Mouse (Mus musculus): ENCODE results near the gene Tyrp1.

DNA sequence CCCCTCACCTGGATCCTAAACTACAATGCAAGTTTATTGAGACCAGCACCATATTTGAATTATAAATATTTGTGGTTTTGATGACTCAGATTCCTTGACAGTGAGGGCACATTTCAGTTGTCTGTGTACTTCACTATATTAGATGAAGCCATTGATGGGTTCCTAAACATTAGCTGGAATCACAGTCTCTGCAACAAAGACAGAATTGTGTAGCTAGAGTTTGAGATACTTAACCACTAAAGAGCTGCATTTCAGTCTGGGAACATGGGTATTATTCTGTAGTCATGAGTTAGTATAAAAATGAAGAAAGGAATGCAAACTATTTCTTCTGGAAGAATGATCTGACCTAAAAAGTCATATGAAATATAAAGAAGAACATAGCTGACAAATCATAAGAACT, 14.4 kb upstream of the Tyrp1 start:
- TF ChIP-seq MAFK (IDR thresholded peaks at IDR 0.05; ENCODE audit: insufficient read depth, low read depth, low read length) (no peak), CHD2 (IDR thresholded peaks at IDR 0.05; ENCODE audit: low read depth, low read length) (no peak), ZNF384 (IDR thresholded peaks at IDR 0.05; ENCODE audit: low read depth, low read length) (no peak), HCFC1 (IDR thresholded peaks at IDR 0.05; ENCODE audit: borderline replicate concordance, insufficient read depth, low read length) (no peak)

Data from ES-E14 (cell line).